Mouse (Mus musculus): ENCODE results near the gene Nolc1.
"Not testable (repeated sequence)": the region's sequence is repeated elsewhere in the genome, so short reads cannot be mapped to it uniquely, and the experiment has no call there.

Nolc1 gene

GRCm38 (mm10) chr19:46091641-46092040 lies 16.0 kb downstream of the Nolc1 start:
- DNase-seq (ENCODE audit: low spot score) = no peak

DNA sequence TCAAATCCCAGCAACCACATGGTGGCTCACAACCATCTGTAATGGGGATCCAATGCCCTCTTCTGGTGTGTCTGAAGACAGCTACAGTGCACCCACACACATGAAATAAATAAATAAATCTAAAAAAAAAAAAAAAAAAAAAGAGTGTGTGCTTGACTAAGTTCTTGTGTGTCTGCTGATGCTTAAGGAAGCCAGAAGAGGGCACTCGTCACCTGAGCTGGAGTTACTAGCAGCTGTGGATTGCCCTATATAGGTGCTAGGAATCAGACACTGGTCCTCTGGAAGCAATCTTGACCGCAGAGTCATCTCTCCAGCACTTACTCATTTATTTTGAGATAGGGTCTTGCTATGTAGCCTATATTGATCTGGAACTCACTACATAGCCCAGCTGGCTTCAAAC lies 18.5 kb downstream of the Nolc1 start:
- DNase-seq (ENCODE audit: low spot score) = no peak

DNA sequence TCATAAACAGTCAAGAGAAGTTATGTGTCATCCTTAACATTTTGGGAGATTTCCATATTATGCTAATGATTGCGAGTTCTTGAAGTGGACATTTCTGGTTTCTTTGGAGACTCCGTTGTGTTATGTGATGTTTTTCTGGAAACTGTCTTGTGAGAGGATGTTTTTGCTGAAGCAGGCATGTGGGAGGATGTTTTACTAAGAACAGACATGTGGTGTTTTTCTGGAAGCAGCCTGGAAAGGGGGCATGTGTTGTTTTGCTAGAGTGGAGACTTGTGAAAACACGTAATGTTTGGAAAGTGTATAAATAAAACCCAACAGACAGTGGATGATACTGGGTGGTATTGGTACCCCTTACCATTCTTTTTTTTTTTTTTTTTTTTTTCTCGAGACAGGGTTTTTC lies 19.6 kb downstream of the Nolc1 start:
- DNase-seq (ENCODE audit: low spot score) = no peak

- DNase-seq (ENCODE audit: low spot score) = no peak
Measured at GRCm38 (mm10) chr19:46096396-46096795, 20.7 kb downstream of the Nolc1 start.

- no peak for DNase-seq (ENCODE audit: low spot score)
Measured at GRCm38 (mm10) chr19:46099561-46099960, 23.9 kb downstream of the Nolc1 start.

DNA sequence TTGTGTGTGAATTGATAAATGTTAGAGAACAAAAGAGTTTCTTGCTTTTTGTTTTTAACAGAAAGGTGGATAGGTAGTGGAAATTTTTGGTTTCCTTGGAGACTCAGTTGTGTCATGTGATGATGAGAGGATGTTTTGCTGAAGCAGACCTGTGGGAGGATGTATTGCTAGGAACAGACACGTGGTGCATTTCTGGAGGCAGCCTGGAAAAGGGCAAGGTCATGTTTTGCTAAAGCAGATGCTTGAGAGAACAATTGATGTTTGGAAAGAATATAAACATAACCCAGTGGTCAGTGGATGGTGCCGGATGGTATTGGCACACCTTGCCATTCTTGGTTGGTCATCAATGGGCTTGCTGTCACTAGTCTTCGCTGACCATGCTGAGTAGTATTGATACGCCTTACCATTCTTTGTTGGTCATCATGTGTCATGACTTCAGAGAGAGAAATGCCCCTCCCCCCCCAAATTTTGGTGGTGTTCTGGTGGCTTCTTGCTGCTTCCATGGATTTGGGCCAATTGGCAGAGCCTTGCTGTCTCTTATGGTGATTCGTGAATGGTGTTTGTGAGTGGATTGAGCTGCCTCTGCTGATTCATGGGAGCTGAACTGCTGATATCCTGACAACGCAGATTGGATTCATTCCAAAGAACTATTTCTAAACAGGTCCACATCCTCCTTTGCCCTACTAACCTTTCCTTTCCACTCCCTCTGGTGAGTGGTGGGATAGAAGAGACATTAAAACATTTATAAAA lies 27.9 kb downstream of the Nolc1 start:
- no peak for DNase-seq (ENCODE audit: low spot score)

- no peak for DNase-seq (ENCODE audit: low spot score)
Measured at GRCm38 (mm10) chr19:46104187-46104557, 28.5 kb downstream of the Nolc1 start.

GRCm38 (mm10) chr19:46110214-46110613 lies 34.6 kb downstream of the Nolc1 start:
- no peak for DNase-seq (ENCODE audit: low spot score)

DNA sequence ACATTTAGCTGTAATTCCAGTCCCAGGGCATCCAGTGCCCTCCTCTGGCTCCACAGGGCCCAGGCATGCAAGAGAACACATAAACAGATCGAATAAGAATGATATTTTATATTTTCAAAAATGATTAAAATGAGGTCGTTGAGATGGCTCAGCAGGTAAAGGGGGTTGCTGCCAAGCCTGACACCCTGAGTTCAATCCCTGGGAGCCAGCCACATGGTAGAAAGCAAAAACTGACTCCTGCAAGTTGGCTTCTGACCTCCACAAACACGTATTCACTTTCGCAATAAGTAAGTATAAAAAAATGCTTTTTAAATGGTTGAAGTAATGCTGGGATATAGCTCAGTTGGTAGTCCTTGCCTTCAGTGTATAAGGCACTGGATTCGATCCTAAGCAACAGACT lies 35.1 kb downstream of the Nolc1 start:
- no peak for DNase-seq (ENCODE audit: low spot score)

- no peak for DNase-seq (ENCODE audit: low spot score)
Measured at GRCm38 (mm10) chr19:46114617-46115016, 39.0 kb downstream of the Nolc1 start.

DNA sequence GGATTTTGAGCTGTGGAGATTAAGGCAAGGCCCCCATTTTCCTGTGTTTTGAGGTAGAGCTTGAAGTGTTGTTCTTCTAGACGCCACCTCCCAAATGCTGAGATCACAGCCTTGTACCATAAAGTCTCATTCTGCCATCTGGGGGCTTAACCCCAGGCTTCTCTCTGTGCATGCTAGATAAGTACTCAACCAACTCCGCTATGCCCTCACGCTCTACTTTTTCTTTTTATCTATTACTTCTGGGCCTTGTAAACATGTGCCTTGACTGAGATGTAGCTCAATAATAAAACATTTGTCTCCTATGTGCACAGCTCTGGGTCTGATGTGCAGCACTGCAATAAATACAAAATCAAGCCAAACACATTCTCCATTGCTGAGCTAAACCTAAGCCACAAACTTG lies 43.8 kb downstream of the Nolc1 start:
- no peak for DNase-seq (ENCODE audit: low spot score)

DNA sequence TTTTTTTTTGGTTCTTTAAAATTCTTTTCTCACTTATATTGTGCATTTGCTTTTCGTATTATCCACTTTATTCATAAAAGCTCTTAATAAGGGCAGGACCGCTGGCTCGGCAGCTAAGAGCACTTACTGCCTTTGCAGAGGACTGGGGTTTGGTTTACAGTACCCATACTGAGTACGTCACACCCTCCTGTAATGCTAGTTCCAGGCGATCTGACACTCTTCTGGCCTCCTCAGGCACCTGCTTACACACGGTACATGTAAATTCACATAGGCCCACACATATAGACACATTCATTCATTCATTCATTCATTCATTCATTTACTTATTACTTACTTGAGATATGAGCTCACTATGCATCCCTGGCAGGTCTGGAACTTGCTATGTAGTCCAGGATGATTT lies 45.2 kb downstream of the Nolc1 start:
- no peak for DNase-seq (ENCODE audit: low spot score)

DNA sequence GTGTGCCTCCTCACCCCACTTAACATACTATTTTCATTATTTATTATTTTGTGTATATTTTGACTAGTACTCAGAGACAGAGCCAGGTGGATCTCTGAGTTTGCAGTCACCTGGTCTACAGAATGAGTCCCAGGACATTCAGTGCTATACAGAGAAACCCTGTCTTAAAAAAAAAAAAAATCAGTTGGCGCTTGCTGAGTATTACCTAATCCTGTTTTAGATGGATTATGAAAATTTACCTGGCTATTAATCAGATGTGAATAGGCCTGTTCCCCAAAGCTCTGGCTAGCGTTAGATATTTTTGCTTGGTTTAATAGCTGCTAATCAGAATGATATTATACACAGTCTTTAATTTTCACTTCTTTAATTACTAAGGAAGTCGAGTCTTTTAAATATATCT lies 48.2 kb downstream of the Nolc1 start:
- DNase-seq (ENCODE audit: low spot score) = no peak

DNA sequence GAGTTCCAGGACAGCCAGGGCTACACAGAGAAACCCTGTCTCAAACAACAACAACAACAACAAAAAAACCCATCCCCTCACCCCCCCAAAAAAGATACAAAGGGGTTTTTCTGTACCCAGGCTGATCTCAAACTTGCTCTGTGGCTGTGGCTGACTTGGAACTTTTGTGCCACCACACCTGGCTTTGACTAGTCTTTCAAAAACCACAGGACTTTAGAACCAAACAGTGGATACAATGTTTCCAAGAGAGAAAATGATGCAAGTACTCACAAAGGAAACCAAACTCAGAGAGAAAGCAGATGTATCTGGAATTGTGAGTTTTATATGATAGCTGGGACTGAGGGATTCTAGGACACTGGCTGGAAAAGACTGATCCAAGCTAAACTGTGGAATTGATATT lies 49.0 kb downstream of the Nolc1 start:
- no peak for DNase-seq (ENCODE audit: low spot score)

- DNase-seq (ENCODE audit: low spot score) = no peak
Measured at GRCm38 (mm10) chr19:46126301-46126700, 50.6 kb downstream of the Nolc1 start.

DNA sequence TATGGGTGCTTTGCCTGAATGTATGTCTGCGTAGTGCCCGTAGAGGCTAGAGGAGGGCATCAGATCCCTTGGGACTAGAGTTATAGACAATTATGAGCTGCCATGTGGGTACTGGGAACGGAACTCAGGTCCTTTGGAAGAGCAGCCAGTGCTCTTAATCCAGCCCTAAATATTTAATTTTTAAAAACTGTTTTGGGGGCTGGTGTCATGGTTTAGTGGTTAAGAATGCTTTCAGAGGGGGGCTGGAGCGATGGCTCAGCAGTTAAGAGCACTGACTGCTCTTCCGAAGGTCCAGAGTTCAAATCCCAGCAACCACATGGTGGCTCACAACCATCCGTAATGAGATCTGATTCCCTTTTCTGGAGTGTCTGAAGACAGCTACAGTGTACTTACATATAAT lies 54.1 kb downstream of the Nolc1 start:
- DNase-seq (ENCODE audit: low spot score) = not testable (repeated sequence)

GRCm38 (mm10) chr19:46131283-46131682 lies 55.6 kb downstream of the Nolc1 start:
- no peak for DNase-seq (ENCODE audit: low spot score)

GRCm38 (mm10) chr19:46131694-46132525 lies 56.2 kb downstream of the Nolc1 start, which contains the start of gene Elovl3:
Gene Elovl3, plus strand, starts transcription at chr19:46131897.
- DNase-seq (ENCODE audit: low spot score) = no peak

- DNase-seq (ENCODE audit: low spot score) = no peak
Measured at GRCm38 (mm10) chr19:46132577-46132976, 56.9 kb downstream of the Nolc1 start.

Measured in ovary, postnatal 14 days (tissue).